In genomic region chr4:136468553-136469327, GRCm38 (mm10) we compare ENCODE assay signal across 7 mouse cellular contexts. TPM values are rescaled to one million over a fixed set of nuclear protein-coding genes. Genes with fewer than 3 reads are reported as not detected.
A peak's percentile ranks its signal among the peaks of the same experiment; 100 is the strongest.
DNase-seq lines count a peak whose midpoint lies in the region; ATAC-seq lines count a peak whose summit lies in the region.

No protein-coding gene starts in this region.

- no peaks in the 10 kb centered on the region for H3K9me3 ChIP-seq in midbrain, embryonic 13.5 days

- H3K27ac ChIP-seq in midbrain, embryonic 13.5 days, result no peak overlapping the region

- H3K4me2 ChIP-seq in midbrain, embryonic 13.5 days (replicated peaks), result peak overlapping the region; percentile 71

- H3K27me3 ChIP-seq in midbrain, embryonic 13.5 days, result peaks cover 19% of the 10 kb centered on the region

- H3K4me3 ChIP-seq in midbrain, embryonic 13.5 days (replicated peaks), result peak overlapping the region; percentile 94; the same call in 1 of the 2 replicates

- no peak overlapping the region for H3K9ac ChIP-seq in midbrain, embryonic 13.5 days (replicated peaks)

- peak; percentile 84 for DNase-seq in right cerebral cortex, adult 18-20 months
- no peak for DNase-seq in right cerebral cortex, postnatal 4 days
- DNase-seq in cerebellum, adult 18-20 months, result peak; percentile 64 to 70
- DNase-seq in heart, adult 9 months (ENCODE audit: low spot score in 2 of 2), result peak; percentile 30 to 40
- peak; percentile 44 to 52 for DNase-seq in layer of hippocampus, postnatal 25 days (ENCODE audit: extremely low spot score in 1 of 2, low spot score in 1 of 2)

- WGBS in midbrain, embryonic 13.5 days, result 77% methylated on average over 14 of the region's 14 CpGs

- peak; percentile 25; the same call in 1 of the 2 replicates for ATAC-seq in midbrain, embryonic 13.5 days
- no peak for ATAC-seq in inflammation-experienced regulatory T-cells, adult 6 months

- H3K4me1 ChIP-seq in midbrain, embryonic 13.5 days (replicated peaks), result peaks cover 23% of the 10 kb centered on the region

- H3K36me3 ChIP-seq in midbrain, embryonic 13.5 days, result no peaks in the 10 kb centered on the region

RNA-seq across cellular contexts. Expression of gene Luzp1, which starts 0.8 kb away (rescaled TPM):
- 10 to 100 TPM; 82.8 to 88.1 TPM for total RNA-seq in layer of hippocampus, postnatal 25 days (2021)
- polyA plus RNA-seq in midbrain, embryonic 13.5 days (2015; fragmentation: Nextera tagmentation; extraction: Ambion mirVana), result 68.1 and 79.1 TPM in 2 replicates
- 10 to 100 TPM in 1 of 3 experiments, 1 to 10 TPM in 2; 4.9 to 10.9 (median 5.6) TPM for polyA plus RNA-seq in inflammation-experienced regulatory T-cells, adult 6 months (2017; shearing (Covaris generic))

RNA-seq across cellular contexts. Expression of gene 6030445D17Rik, which starts 6.7 kb away (rescaled TPM):
- total RNA-seq in layer of hippocampus, postnatal 25 days (2021), result under 1 TPM; 0.21 to 0.54 TPM
- polyA plus RNA-seq in midbrain, embryonic 13.5 days (2015; fragmentation: Nextera tagmentation; extraction: Ambion mirVana), result 0.12 TPM in 1 of 2 replicates, not detected in the other
- polyA plus RNA-seq in inflammation-experienced regulatory T-cells, adult 6 months (2017; shearing (Covaris generic)), result under 1 TPM in 1 of 3 experiments, not detected in 2; 0.19 TPM

RNA-seq across cellular contexts. Expression of gene Htr1d, which starts 45.4 kb away (rescaled TPM):
- total RNA-seq in layer of hippocampus, postnatal 25 days (2021), result under 1 TPM; 0.57 to 0.75 TPM
- polyA plus RNA-seq in midbrain, embryonic 13.5 days (2015; fragmentation: Nextera tagmentation; extraction: Ambion mirVana), result 0.19 and 0.52 TPM in 2 replicates
- polyA plus RNA-seq in inflammation-experienced regulatory T-cells, adult 6 months (2017; shearing (Covaris generic)), result not detected
